Mouse (Mus musculus) liver, adult 2 months (tissue): Measurements from ENCODE around the gene Pum1. TPM values are rescaled to one million over a fixed set of nuclear protein-coding genes. Genes with fewer than 3 reads are reported as not detected.

Experiments used
- DNase-seq: peaks from one replicate; pipeline ENCODE4 v3.0.0-alpha.2; 2011; ENCODE audit warnings: low read depth, low spot score; ENCODE audit errors: extremely low read depth
- H3K27ac ChIP-seq: fragments of 200-500 bp; replicated peaks from 2 replicates; pipeline ENCODE4 v1.5.1; 2012; ENCODE audit warnings: low read depth, mild to moderate bottlenecking, control low read depth, inconsistent platforms, low read length; ENCODE audit not compliant: insufficient read depth
- H3K27me3 ChIP-seq: fragments of 200-500 bp; 2 replicates; pipeline ENCODE4 v1.6.1; 2012; ENCODE audit warnings: mild to moderate bottlenecking, moderate library complexity, low read length, inconsistent platforms; ENCODE audit not compliant: control insufficient read depth, insufficient read depth
- H3K36me3 ChIP-seq: fragments of 200-500 bp; 2 replicates; pipeline ENCODE4 v1.6.1; 2012; ENCODE audit warnings: low read length, inconsistent platforms; ENCODE audit not compliant: control insufficient read depth, insufficient read depth
- H3K4me1 ChIP-seq: fragments of 200-500 bp; 2 replicates; pipeline ENCODE4 v1.6.1; 2011; ENCODE audit warnings: low read length; ENCODE audit not compliant: control insufficient read depth, insufficient read depth
- H3K4me3 ChIP-seq: fragments of 200-500 bp; 2 replicates; pipeline ENCODE4 v1.5.1; 2011; ENCODE audit warnings: low read depth, mild to moderate bottlenecking, control low read depth, low read length, moderate library complexity; ENCODE audit not compliant: insufficient read depth
- H3K79me2 ChIP-seq: fragments of 200-500 bp; 2 replicates; pipeline ENCODE4 v1.6.1; 2012; ENCODE audit warnings: inconsistent platforms, mild to moderate bottlenecking, low read length, moderate library complexity; ENCODE audit not compliant: control insufficient read depth, insufficient read depth
- H3K9ac ChIP-seq: fragments of 200-500 bp; 2 replicates; pipeline ENCODE4 v1.6.1; 2012; ENCODE audit warnings: low read depth, mild to moderate bottlenecking, control low read depth, inconsistent platforms, low read length
- CTCF ChIP-seq: fragments of 200-500 bp; IDR thresholded peaks from 2 replicates; pipeline ENCODE4 v1.5.1; 2011; ENCODE audit warnings: low read depth, low read length, control low read depth
- POLR2A ChIP-seq: fragments of 200-500 bp; IDR thresholded peaks from 2 replicates; pipeline ENCODE4 v1.6.1; 2011; ENCODE audit warnings: low read length, control low read depth; ENCODE audit not compliant: insufficient read depth; ENCODE audit errors: extremely low read depth
- WGBS: fragments of 180-500 bp; shearing (Covaris S2); methylation state at CpG from one replicate; pipeline ENCODE4 v1.1.7; 2018; 5-methylcytosine and 5-hydroxymethylcytosine counted together
- polyA plus RNA-seq: library from polyadenylated mRNA; depleted of rRNA; stranded (reverse); fragments of >200 nt; gene quantifications from 2 replicates; pipeline ENCODE4 v1.2.3, GENCODE M21; 2012
- total RNA-seq: library from RNA; depleted of rRNA; stranded (reverse); fragments of >200 nt; gene quantifications from 2 replicates; pipeline ENCODE4 v1.2.3, GENCODE M21; 2014

The Pum1 gene
- total and polyA plus RNA-seq, 2 experiments = 25.4 to 30.3 TPM

DNA sequence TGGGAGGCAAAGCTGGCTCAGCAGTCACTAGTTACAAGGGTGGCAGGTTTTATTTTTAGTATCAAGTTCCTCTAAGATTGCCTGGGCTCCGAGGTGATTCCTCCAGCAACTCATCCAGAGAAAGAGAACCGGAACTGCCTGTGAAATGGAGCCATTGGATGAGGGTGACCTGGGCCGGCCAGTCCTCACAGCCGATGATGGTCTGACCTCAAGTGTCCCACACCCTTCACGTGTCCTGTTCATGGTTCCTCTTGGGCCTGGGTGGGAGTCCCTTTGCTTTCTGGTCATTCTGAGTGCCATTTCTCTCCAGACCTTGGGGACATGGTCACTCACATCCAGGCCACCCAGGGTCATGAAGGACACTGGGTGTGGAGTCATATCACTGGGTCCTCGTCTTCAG lies 137.0 kb downstream of the Pum1 start:
- H3K4me3 ChIP-seq = no peak overlapping the region
- 58% methylated on average over 6 of the region's 6 CpGs for WGBS
- TF ChIP-seq POLR2A (no peak), CTCF (no peak)
- H3K27me3 ChIP-seq = no peaks in the 10 kb centered on the region
- peaks cover 10% of the 10 kb centered on the region; the same call in 1 of the 2 replicates for H3K4me1 ChIP-seq
- DNase-seq = peak; percentile 51
- H3K27ac ChIP-seq = peak overlapping the region; percentile 30
- no peaks in the 10 kb centered on the region for H3K36me3 ChIP-seq
- H3K79me2 ChIP-seq = no peaks in the 10 kb centered on the region; the same call in 1 of the 2 replicates
- no peak overlapping the region for H3K9ac ChIP-seq

DNA sequence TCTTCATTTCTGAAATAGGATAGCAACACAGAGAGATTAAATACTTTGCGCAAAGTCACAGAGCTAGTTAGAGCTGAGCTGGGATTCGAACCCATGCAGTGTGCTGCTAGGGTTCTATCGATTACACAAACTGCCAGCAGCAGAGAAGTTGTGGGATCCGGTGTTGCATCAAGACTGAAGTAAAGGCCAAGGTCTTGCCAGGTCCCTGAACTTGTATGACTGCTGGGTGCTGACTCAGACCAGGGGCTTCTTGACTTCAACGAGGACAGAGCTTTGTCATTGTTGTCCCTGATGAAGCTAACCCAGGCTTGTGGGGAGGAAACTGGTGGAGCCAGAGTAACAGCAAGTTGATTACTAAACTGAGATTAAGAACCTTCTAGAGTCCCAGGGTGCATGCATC lies 138.1 kb downstream of the Pum1 start:
- DNase-seq = peak; percentile 35
- Histone ChIP-seq H3K36me3 (no peaks in the 10 kb centered on the region), H3K27me3 (no peaks in the 10 kb centered on the region), H3K79me2 (no peaks in the 10 kb centered on the region; the same call in 1 of the 2 replicates), H3K27ac (peak overlapping the region; percentile 47), H3K9ac (no peak overlapping the region), H3K4me3 (no peak overlapping the region), H3K4me1 (peaks cover 10% of the 10 kb centered on the region; the same call in 1 of the 2 replicates)
- TF ChIP-seq CTCF (no peak), POLR2A (no peak)
- 73% methylated on average over 5 of the region's 5 CpGs for WGBS

- H3K27me3 ChIP-seq = no peaks in the 10 kb centered on the region
- H3K79me2 ChIP-seq = no peaks in the 10 kb centered on the region; the same call in 1 of the 2 replicates
- no peak for TF ChIP-seq CTCF
- TF ChIP-seq POLR2A = no peak
- H3K36me3 ChIP-seq = no peaks in the 10 kb centered on the region
- H3K9ac ChIP-seq = peak overlapping the region; percentile 28; the same call in 1 of the 2 replicates
- no peak overlapping the region for H3K4me3 ChIP-seq
- no peak for DNase-seq
- H3K27ac ChIP-seq = peak overlapping the region; percentile 58
- 55% methylated on average over 10 of the region's 10 CpGs for WGBS
- peaks cover 8% of the 10 kb centered on the region; the same call in 1 of the 2 replicates for H3K4me1 ChIP-seq
Measured at GRCm38 (mm10) chr4:130801624-130802329, 138.7 kb downstream of the Pum1 start.

DNA sequence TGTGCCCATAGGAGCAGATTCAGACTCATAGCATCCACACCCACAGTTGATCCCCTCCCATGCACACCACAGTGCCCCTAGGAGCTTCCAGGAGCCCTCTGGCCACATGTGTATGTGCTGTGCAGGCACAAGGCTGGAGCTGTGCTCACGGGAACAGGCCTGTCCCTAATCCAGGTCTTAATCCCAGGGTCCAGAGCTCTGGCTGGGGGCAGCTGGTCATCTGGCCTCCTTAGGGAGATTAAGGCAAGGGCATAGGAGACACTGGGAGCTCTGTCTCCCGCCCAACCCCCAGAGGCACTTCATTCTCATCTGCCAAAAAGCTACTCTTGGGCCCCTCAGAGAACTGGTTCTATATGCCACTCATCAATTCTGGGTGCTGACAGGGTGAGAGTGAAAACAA lies 140.5 kb downstream of the Pum1 start:
- Histone ChIP-seq H3K79me2 (no peaks in the 10 kb centered on the region; the same call in 1 of the 2 replicates), H3K9ac (no peak overlapping the region), H3K27ac (no peak overlapping the region; the same call in 1 of the 2 replicates), H3K27me3 (no peaks in the 10 kb centered on the region), H3K4me1 (peaks cover 4% of the 10 kb centered on the region; the same call in 1 of the 2 replicates), H3K36me3 (no peaks in the 10 kb centered on the region), H3K4me3 (no peak overlapping the region)
- WGBS = 69% methylated on average over 2 of the region's 2 CpGs
- DNase-seq = no peak
- TF ChIP-seq POLR2A = no peak
- no peak for TF ChIP-seq CTCF

DNA sequence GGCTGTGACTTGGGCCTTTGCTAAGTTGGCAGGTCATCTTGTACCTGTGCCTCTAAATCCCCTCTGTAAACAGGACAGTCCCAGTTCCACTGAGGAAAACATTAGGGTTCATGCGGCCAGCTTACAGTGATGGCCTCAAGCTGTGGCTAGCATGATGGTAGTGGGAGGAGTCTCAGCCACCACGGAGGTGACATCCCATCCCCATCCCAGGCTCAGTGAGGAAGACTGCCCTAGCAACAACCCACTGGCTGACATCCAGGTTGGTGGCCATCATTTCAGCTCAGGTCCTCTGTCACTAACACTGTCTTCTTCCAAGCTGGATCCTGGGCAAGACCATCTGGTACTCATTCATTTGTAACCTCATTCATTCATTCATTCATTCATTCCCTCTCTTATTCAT lies 141.2 kb downstream of the Pum1 start:
- Histone ChIP-seq H3K27me3 (no peaks in the 10 kb centered on the region), H3K9ac (no peak overlapping the region), H3K4me3 (no peak overlapping the region), H3K27ac (no peak overlapping the region), H3K36me3 (no peaks in the 10 kb centered on the region), H3K4me1 (peaks cover 4% of the 10 kb centered on the region; the same call in 1 of the 2 replicates), H3K79me2 (peaks cover under 1% of the 10 kb centered on the region; the same call in 1 of the 2 replicates)
- 47% methylated on average over 2 of the region's 2 CpGs for WGBS
- no peak for TF ChIP-seq CTCF
- TF ChIP-seq POLR2A = no peak
- DNase-seq = no peak
